22 mouse cellular contexts compared by ENCODE assay signal in genomic region chr15:97943356-97943755, GRCm38 (mm10). TPM values are rescaled to one million over a fixed set of nuclear protein-coding genes. Genes with fewer than 3 reads are reported as not detected.
DNase-seq lines count a peak whose midpoint lies in the region; ATAC-seq and TF ChIP-seq lines count a peak whose summit lies in the region.
"Had no signal": no experiment of that assay in that cellular context is flagged by ENCODE, and none has a peak within 500 bp of the region (broad histone marks: within the 10 kb centered on the region; RNA-seq: fewer than 3 reads in every experiment).

No protein-coding gene starts in this region.

- no peak overlapping the region for H3K27ac ChIP-seq in intestine, postnatal 0 days (ENCODE audit: low read depth, low read length)
- no peak overlapping the region for H3K27ac ChIP-seq in kidney, embryonic 14.5 days (ENCODE audit: low read depth, low read length)
- no peak overlapping the region for H3K27ac ChIP-seq in embryonic facial prominence, embryonic 10.5 days (replicated peaks)
- H3K27ac ChIP-seq: forebrain, embryonic 10.5 days; layer of hippocampus, adult 2 months; limb, embryonic 12.5 days; midbrain, embryonic 12.5 days had no signal

- ATAC-seq in Patski: peak; percentile 37
- ATAC-seq in intestine, postnatal 0 days: peak; percentile 68
- 0 out of 2 replicates have a peak, but pooled peaks have one; percentile 36 for ATAC-seq in kidney, embryonic 14.5 days (ENCODE audit: low FRiP score, low TSS enrichment)
- ATAC-seq: liver, postnatal 0 days; lung, postnatal 0 days had no signal

- peaks cover 4% of the 10 kb centered on the region; the same call in 1 of the 2 replicates for H3K4me1 ChIP-seq in intestine, postnatal 0 days (replicated peaks; ENCODE audit: control insufficient read depth, insufficient read depth, low read length)
- H3K4me1 ChIP-seq in kidney, embryonic 14.5 days (ENCODE audit: control insufficient read depth, insufficient read depth, low read length): 0 out of 2 replicates have a peak, but pooled peaks cover 7% of the 10 kb centered on the region
- peaks cover 14% of the 10 kb centered on the region for H3K4me1 ChIP-seq in embryonic facial prominence, embryonic 10.5 days
- H3K4me1 ChIP-seq: limb, embryonic 12.5 days; midbrain, embryonic 12.5 days had no signal

- H3K4me3 ChIP-seq in intestine, postnatal 0 days (ENCODE audit: low read depth, low read length): no peak overlapping the region
- no peak overlapping the region for H3K4me3 ChIP-seq in kidney, embryonic 14.5 days (ENCODE audit: low read length)
- H3K4me3 ChIP-seq in embryonic facial prominence, embryonic 10.5 days: no peak overlapping the region
- H3K4me3 ChIP-seq: forebrain, embryonic 10.5 days; heart, embryonic 12.5 days; layer of hippocampus, adult 2 months; limb, embryonic 12.5 days; midbrain, embryonic 12.5 days had no signal

- POLR2A ChIA-PET in Patski (lab: Charles Lee): interaction anchor here (0.7 to 1.8 kb wide), 3 partner anchors 11 to 72 kb away, joined by 3 to 5 read pairs (median 4); no protein-coding TSS in a partner anchor

- H3K9me3 ChIP-seq in intestine, postnatal 0 days (ENCODE audit: control insufficient read depth): no peaks in the 10 kb centered on the region
- no peaks in the 10 kb centered on the region for H3K9me3 ChIP-seq in kidney, embryonic 14.5 days (ENCODE audit: control insufficient read depth, low read length)
- H3K9me3 ChIP-seq in embryonic facial prominence, embryonic 10.5 days: no peaks in the 10 kb centered on the region
- H3K9me3 ChIP-seq: forebrain, embryonic 10.5 days; heart, embryonic 12.5 days; limb, embryonic 12.5 days; midbrain, embryonic 12.5 days had no signal

- H3K36me3 ChIP-seq in intestine, postnatal 0 days (ENCODE audit: control insufficient read depth, insufficient read depth): no peaks in the 10 kb centered on the region
- H3K36me3 ChIP-seq in kidney, embryonic 14.5 days (ENCODE audit: control insufficient read depth, insufficient read depth, low read length): no peaks in the 10 kb centered on the region
- H3K36me3 ChIP-seq in embryonic facial prominence, embryonic 10.5 days (replicated peaks): no peaks in the 10 kb centered on the region
- H3K36me3 ChIP-seq: forebrain, embryonic 10.5 days; heart, embryonic 12.5 days; limb, embryonic 12.5 days; midbrain, embryonic 12.5 days had no signal

- H3K4me2 ChIP-seq in intestine, postnatal 0 days (replicated peaks; ENCODE audit: low read depth): no peak overlapping the region
- H3K4me2 ChIP-seq in kidney, embryonic 14.5 days (replicated peaks; ENCODE audit: low read depth, low read length): no peak overlapping the region
- H3K4me2 ChIP-seq: heart, embryonic 12.5 days; limb, embryonic 12.5 days; liver, embryonic 11.5 days; midbrain, embryonic 12.5 days had no signal

- H3K9ac ChIP-seq in intestine, postnatal 0 days (ENCODE audit: low read depth, low read length): no peak overlapping the region
- no peak overlapping the region for H3K9ac ChIP-seq in kidney, embryonic 14.5 days (ENCODE audit: low read depth, low read length)
- H3K9ac ChIP-seq: heart, embryonic 12.5 days; limb, embryonic 12.5 days; liver, postnatal 0 days; midbrain, embryonic 12.5 days had no signal

- WGBS in intestine, postnatal 0 days: 53% methylated on average over 8 of the region's 8 CpGs
- 68% methylated on average over 8 of the region's 8 CpGs for WGBS in kidney, embryonic 14.5 days
- WGBS in embryonic facial prominence, embryonic 10.5 days: 85% methylated on average over 8 of the region's 8 CpGs

- H3K27me3 ChIP-seq in Patski: no peaks in the 10 kb centered on the region
- no peaks in the 10 kb centered on the region for H3K27me3 ChIP-seq in intestine, postnatal 0 days (replicated peaks; ENCODE audit: control insufficient read depth, insufficient read depth, low read length)
- H3K27me3 ChIP-seq in kidney, embryonic 14.5 days (ENCODE audit: control insufficient read depth, insufficient read depth, low read length): no peaks in the 10 kb centered on the region
- no peaks in the 10 kb centered on the region for H3K27me3 ChIP-seq in embryonic facial prominence, embryonic 10.5 days (replicated peaks; ENCODE audit: low read depth, poor library complexity, severe bottlenecking)
- H3K27me3 ChIP-seq: limb, embryonic 12.5 days; midbrain, embryonic 12.5 days had no signal

- no peak for TF ChIP-seq CTCF in Patski (IDR thresholded peaks at IDR 0.05)
- TF ChIP-seq CTCF in intestine, postnatal 0 days (IDR thresholded peaks at IDR 0.05; ENCODE audit: low read depth): no peak

- CTCF ChIA-PET in Patski (lab: Charles Lee): interaction anchor here (1.2 kb wide), 2 partner anchors 8 to 21 kb away, joined by 4 read pairs; partner anchors contain the start of gene Tmem106c

- no peak for DNase-seq in Patski (ENCODE audit: low read depth, low spot score)
- DNase-seq in kidney, postnatal 25 days: peak; percentile 76 to 94
- no peak for DNase-seq in embryonic facial prominence, embryonic 10.5 days (ENCODE audit: low spot score)
- DNase-seq in gastrocnemius, adult 8-10 months (ENCODE audit: low spot score in 2 of 2): no peak
- DNase-seq in lung, postnatal 10 days: no peak
- no peak for DNase-seq in heart, adult 18-20 months
- DNase-seq: adrenal gland, postnatal 36 days; cerebellum, postnatal 10 days; heart, postnatal 10 days; liver, postnatal 0 days; spleen, adult 18-20 months; thymus, adult 18-20 months; thymus, postnatal 36 days had no signal

- in situ Hi-C loops in Patski (cut with MboI; ENCODE audit: low pct_unique_long_range_greater_than_20kb): loop anchor here (5.0 kb wide), 1 partner anchor 36 kb away; no protein-coding TSS in a partner anchor

RNA-seq across cellular contexts. Expression of gene Tmem106c, which starts 20.6 kb away (rescaled TPM):
- 118 TPM for polyA plus RNA-seq in Patski (2021)
- polyA plus RNA-seq in intestine, postnatal 0 days (2015; fragmentation: Nextera tagmentation; extraction: Ambion mirVana): 33.3 and 36.7 TPM in 2 replicates
- polyA plus RNA-seq in kidney, embryonic 14.5 days (2014; fragmentation: Nextera tagmentation; extraction: Ambion mirVana): 40.9 and 44.9 TPM in 2 replicates
- polyA plus RNA-seq in embryonic facial prominence, embryonic 10.5 days (2016; fragmentation: Nextera tagmentation; extraction: Ambion mirVana): 36.0 and 38.1 TPM in 2 replicates
- total RNA-seq in gastrocnemius, adult 8-10 months (2022): 1 to 10 TPM; 4.3 to 8.5 (median 6.5) TPM
- 10 to 100 TPM; 16.0 to 16.5 TPM for total RNA-seq in heart, adult 18-20 months (2021)

RNA-seq across cellular contexts. Expression of gene Vdr, which starts 32.9 kb away (rescaled TPM):
- polyA plus RNA-seq in Patski (2021): 47.9 TPM
- polyA plus RNA-seq in intestine, postnatal 0 days (2015; fragmentation: Nextera tagmentation; extraction: Ambion mirVana): 6.5 and 7.0 TPM in 2 replicates
- 1.4 and 2.8 TPM in 2 replicates for polyA plus RNA-seq in kidney, embryonic 14.5 days (2014; fragmentation: Nextera tagmentation; extraction: Ambion mirVana)
- polyA plus RNA-seq in embryonic facial prominence, embryonic 10.5 days (2016; fragmentation: Nextera tagmentation; extraction: Ambion mirVana): 0.59 and 0.82 TPM in 2 replicates
- total RNA-seq in gastrocnemius, adult 8-10 months (2022): under 1 TPM in 3 of 4 experiments, not detected in 1; 0.07 to 0.13 (median 0.10) TPM
- 1 to 10 TPM; 2.4 to 3.4 TPM for total RNA-seq in heart, adult 18-20 months (2021)

Comparison
In these comparisons a context has a peak if more than half of its experiments do, and no peak if none do; other contexts are left out.
1. DNase-seq: peak in kidney, postnatal 25 days (2 of 2); none in Patski (single experiment), embryonic facial prominence, embryonic 10.5 days (single experiment), gastrocnemius, adult 8-10 months (0 of 2), lung, postnatal 10 days (single experiment) and heart, adult 18-20 months (0 of 2).
2. Peak in every context shown above with its lines, with median percentiles within 50 percentile points of each other: ATAC-seq.